Mouse (Mus musculus): ENCODE data around the gene Carns1. TPM values are rescaled to one million over a fixed set of nuclear protein-coding genes. Genes with fewer than 3 reads are reported as not detected.

Gene Carns1
- 10 to 100 TPM in 1 of 2 experiments, 1 to 10 TPM in 1; 1.8 to 16.2 TPM for polyA plus RNA-seq (2012; fragmentation: generic; extraction: Trizol)

GRCm38 (mm10) chr19:4175368-4175947 is at the start of gene Carns1:
Carns1 (minus strand) TSS chr19:4175479.

GRCm38 (mm10) chr19:4214071-4214770 is 38.9 kb upstream of the Carns1 start, which contains the start of the genes Clcf1 and AC109138.7:
Clcf1 (plus strand) TSS chr19:4214238.
AC109138.7 (plus strand) TSS chr19:4214357.

GRCm38 (mm10) chr19:4201291-4201909 is 26.1 kb upstream of the Carns1 start, which contains the start of gene Rad9a:
Rad9a (minus strand) TSS chr19:4201662.

GRCm38 (mm10) chr19:4191528-4192250 is 16.4 kb upstream of the Carns1 start, which contains the start of gene Ppp1ca:
Ppp1ca (plus strand) TSS chr19:4192065.

GRCm38 (mm10) chr19:4190831-4191334 is 15.6 kb upstream of the Carns1 start, which contains the start of gene Tbc1d10c:
Tbc1d10c (minus strand) TSS chr19:4191284.

DNA sequence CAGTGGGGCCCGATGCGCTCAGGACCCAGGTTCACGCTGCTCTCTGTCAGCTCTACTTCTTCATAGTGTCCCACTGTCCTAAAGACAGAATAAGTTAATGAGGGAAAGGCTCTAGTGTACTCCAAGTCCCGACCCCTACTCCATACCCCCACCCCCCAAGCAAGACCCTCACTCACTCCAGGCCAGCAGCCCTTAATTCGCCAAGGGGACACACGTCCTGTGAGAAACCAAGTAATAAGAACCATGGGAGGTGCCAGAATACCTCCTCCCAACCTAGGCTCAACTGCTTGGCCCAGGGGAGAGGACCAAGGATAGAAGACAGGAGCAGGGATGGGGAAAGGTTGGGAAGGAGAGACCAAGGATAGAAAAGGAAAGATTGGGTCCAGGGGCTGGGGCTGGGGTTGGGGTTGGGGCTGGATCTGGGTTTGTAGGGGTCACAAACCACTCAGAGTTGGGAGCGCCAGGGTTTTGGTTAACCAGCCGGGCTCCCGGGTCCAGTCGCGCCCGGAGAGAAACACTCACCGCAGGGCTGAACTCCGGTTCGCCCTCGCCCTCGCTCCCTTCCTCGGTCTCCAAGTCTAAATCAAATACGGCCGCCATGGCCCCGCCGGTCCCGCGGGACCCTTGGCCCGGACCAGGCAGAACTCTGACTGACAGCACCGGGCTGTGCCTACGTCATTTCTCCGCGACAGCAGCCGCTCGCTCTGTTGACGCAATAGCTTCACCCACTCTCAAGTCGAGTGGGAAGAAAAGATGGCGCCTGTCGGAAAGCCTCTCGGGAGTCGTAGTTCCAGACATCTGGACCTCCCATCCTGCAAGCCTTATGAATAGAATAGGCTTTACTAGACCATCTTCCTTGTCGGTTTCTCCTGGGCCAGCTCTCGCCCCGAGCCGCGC is 12.4 kb downstream of the Carns1 start, which contains the start of gene Rps6kb2:
TSS of gene Rps6kb2 (minus strand) at position 709 of the 897 bp plus-strand sequence.

DNA sequence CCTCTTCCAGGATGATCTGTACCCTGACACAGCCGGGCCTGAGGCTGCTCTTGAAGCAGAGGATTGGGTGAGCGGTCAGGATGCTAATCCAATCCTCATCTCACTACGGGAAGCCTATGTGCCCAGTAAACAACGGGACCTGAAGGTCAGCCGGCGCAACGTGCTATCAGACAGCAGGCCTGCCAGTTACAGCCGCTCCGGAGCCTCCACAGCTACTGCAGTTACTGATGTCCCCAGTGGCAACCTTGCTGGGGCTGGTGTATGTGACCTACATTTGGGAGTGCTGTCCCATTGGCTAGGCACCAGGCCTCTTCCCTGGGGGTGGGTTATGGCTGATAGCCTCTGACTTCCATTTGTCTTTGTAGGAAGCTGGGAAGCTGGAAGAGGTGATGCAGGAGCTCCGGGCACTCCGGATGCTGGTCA is 22.0 kb downstream of the Carns1 start, which contains the start of gene Ptprcap:
TSS of gene Ptprcap (plus strand) at position 373 of the 423 bp plus-strand sequence.

GRCm38 (mm10) chr19:4148491-4148806 is 26.8 kb downstream of the Carns1 start, which contains the start of gene Coro1b:
Coro1b (plus strand) TSS chr19:4148619.

DNA sequence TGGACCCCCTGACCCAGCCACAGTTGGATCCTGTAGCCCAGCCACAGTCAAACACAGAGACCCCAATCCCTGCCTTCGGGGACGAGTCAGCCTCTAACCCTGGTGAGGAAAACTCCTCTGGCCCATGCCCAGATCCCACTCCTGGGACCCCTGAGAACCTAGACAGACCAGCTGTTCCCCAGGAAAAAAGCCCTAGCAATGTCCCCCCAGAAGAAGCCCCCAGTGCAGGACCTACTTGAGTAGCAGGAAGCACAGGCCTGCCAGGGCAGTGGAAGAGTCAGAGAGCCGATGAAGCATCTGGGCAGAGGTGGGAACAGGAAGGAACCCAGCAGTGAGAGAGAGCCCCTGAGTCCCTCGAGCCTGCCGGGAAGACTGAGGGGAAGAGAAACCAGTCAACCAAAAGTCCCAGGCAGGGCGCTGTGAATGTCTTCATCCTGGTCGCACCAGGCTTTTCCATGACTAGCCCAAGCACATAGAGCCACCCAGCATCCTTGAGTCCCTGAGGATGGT is 31.5 kb downstream of the Carns1 start, which contains the start of gene Cabp4:
TSS of gene Cabp4 (minus strand) at position 275 of the 510 bp plus-strand sequence.

DNA sequence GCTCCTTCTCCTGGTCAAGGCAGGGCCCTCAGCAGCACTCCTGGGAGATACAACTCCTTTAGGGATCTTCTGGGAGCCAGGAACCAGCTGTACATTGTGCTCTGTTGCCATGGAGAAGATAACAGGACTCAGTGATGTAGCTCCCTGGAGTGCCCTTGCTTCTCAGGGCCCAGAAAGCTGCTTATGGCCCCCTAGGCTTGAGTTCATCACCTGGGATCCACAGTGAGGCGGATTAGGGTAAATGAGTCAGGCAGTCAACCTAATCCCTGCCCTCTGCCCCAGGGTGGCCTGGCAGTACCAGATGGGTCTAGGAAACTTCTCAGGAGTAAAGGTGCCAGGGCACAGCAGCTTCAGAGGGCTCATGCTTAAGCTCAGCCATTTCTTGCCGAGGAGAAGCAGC is 35.8 kb downstream of the Carns1 start, which contains the start of gene Gpr152:
TSS of gene Gpr152 (plus strand) at position 342 of the 400 bp plus-strand sequence.

DNA sequence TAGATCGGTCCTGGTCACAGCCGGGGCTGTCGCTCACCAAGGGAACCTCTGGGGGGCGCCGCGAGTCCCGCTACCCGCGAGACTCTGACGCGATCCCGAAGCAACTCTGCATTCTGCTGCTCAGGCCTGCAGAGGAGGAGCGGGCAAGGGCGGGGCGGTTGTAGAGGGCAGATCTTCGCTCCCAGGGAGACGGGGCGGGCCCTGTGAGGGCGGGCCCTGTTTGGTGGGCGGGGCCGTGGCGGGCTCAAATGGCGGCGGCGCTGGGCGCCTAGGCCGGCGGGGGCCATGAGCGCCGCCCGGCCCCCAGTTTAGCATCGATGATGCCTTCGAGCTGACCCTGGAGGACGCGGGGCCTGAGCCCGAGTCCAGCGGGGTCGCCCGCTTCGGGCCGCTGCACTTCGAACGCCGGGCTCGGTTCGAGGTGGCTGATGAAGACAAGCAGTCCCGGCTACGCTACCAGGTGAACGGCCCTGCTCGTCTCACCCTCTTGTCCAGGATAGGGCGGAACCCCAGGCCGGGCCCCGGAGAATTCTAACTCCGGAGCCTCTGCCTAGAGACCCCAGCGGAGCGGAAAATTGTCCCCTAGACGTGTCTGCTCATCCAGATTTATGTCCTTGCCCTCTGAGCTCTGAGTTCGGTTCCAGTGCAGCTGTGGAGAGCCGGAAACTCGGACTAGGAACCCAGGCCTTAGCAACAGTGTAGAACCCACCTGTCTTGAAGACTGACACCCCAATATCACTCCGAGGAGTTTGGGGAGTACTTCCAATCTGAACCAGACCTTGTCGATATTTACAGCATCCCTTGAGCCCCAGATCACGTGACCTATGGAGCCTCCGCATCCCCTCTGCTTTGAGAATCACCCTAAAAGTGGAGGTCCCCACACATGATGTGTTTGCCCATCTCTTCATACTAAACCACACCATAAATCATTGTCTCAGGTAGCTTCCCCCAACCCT is 49.3 kb downstream of the Carns1 start, which contains the start of gene Aip:
TSS of gene Aip (minus strand) at position 118 of the 956 bp plus-strand sequence.

Other genes with a start within 250 kb of the Carns1 start
- gene Aldh3b1, start 245.7 kb downstream of the Carns1 start, polyA plus RNA-seq (2012; fragmentation: generic; extraction: Trizol), result 1 to 10 TPM; 2.7 to 8.3 TPM
- gene Unc93b1, start 240.3 kb downstream of the Carns1 start, polyA plus RNA-seq (2012; fragmentation: generic; extraction: Trizol), result under 1 TPM; 0.01 to 0.08 TPM
- gene Aldh3b3, start 216.8 kb downstream of the Carns1 start, polyA plus RNA-seq (2012; fragmentation: generic; extraction: Trizol), result under 1 TPM in 1 of 2 experiments, not detected in 1; 0.01 TPM
- gene Aldh3b2, start 203.2 kb downstream of the Carns1 start, polyA plus RNA-seq (2012; fragmentation: generic; extraction: Trizol), result not detected
- gene Acy3, start 188.9 kb downstream of the Carns1 start, polyA plus RNA-seq (2012; fragmentation: generic; extraction: Trizol), result 10 to 100 TPM in 1 of 2 experiments, 1 to 10 TPM in 1; 7.4 to 28.3 TPM
- under 1 TPM in 1 of 2 experiments, not detected in 1; 0.05 TPM for gene Tbx10, start 182.7 kb downstream of the Carns1 start, polyA plus RNA-seq (2012; fragmentation: generic; extraction: Trizol)
- gene Nudt8, start 174.9 kb downstream of the Carns1 start, polyA plus RNA-seq (2012; fragmentation: generic; extraction: Trizol), result 10 to 100 TPM; 41.3 to 59.9 TPM
- 1 to 10 TPM in 1 of 2 experiments, under 1 TPM in 1; 0.19 to 1.4 TPM for gene Gm49405, start 174.9 kb downstream of the Carns1 start, polyA plus RNA-seq (2012; fragmentation: generic; extraction: Trizol)
- gene Doc2g, start 172.2 kb downstream of the Carns1 start, polyA plus RNA-seq (2012; fragmentation: generic; extraction: Trizol), result 1 to 10 TPM in 1 of 2 experiments, under 1 TPM in 1; 0.41 to 4.0 TPM
- 100 to 1,000 TPM; 253 to 401 TPM for gene Ndufv1, start 162.7 kb downstream of the Carns1 start, polyA plus RNA-seq (2012; fragmentation: generic; extraction: Trizol)
- gene Gstp1, start 137.5 kb downstream of the Carns1 start, polyA plus RNA-seq (2012; fragmentation: generic; extraction: Trizol), result 1,000 to 10,000 TPM in 1 of 2 experiments, 100 to 1,000 TPM in 1; 849 to 1,247 TPM
- gene Gstp2, start 129.5 kb downstream of the Carns1 start, polyA plus RNA-seq (2012; fragmentation: generic; extraction: Trizol), result 10 to 100 TPM in 1 of 2 experiments, 1 to 10 TPM in 1; 1.8 to 13.9 TPM
- gene Gstp3, start 115.9 kb downstream of the Carns1 start, polyA plus RNA-seq (2012; fragmentation: generic; extraction: Trizol), result under 1 TPM; 0.15 to 0.18 TPM
- not detected for gene Cabp2, start 93.9 kb downstream of the Carns1 start, polyA plus RNA-seq (2012; fragmentation: generic; extraction: Trizol)
- 100 to 1,000 TPM in 1 of 2 experiments, 10 to 100 TPM in 1; 86.0 to 148 TPM for gene Cdk2ap2, start 78.3 kb downstream of the Carns1 start, polyA plus RNA-seq (2012; fragmentation: generic; extraction: Trizol)
- 10 to 100 TPM; 48.2 to 61.6 TPM for gene Pitpnm1, start 75.5 kb downstream of the Carns1 start, polyA plus RNA-seq (2012; fragmentation: generic; extraction: Trizol)
- 100 to 1,000 TPM; 201 to 241 TPM for gene Aip, start 49.6 kb downstream of the Carns1 start, polyA plus RNA-seq (2012; fragmentation: generic; extraction: Trizol)
- gene Gpr152, start 35.7 kb downstream of the Carns1 start, polyA plus RNA-seq (2012; fragmentation: generic; extraction: Trizol), result under 1 TPM in 1 of 2 experiments, not detected in 1; 0.09 TPM
- gene Cabp4, start 31.4 kb downstream of the Carns1 start, polyA plus RNA-seq (2012; fragmentation: generic; extraction: Trizol), result under 1 TPM; 0.14 to 0.38 TPM
- 100 to 1,000 TPM; 256 to 440 TPM for gene Coro1b, start 26.9 kb downstream of the Carns1 start, polyA plus RNA-seq (2012; fragmentation: generic; extraction: Trizol)
- 1 to 10 TPM; 6.5 to 9.5 TPM for gene Ptprcap, start 21.9 kb downstream of the Carns1 start, polyA plus RNA-seq (2012; fragmentation: generic; extraction: Trizol)
- 10 to 100 TPM; 28.6 to 29.9 TPM for gene Rps6kb2, start 12.1 kb downstream of the Carns1 start, polyA plus RNA-seq (2012; fragmentation: generic; extraction: Trizol)
- gene Tbc1d10c, start 15.8 kb upstream of the Carns1 start, polyA plus RNA-seq (2012; fragmentation: generic; extraction: Trizol), result 1 to 10 TPM in 1 of 2 experiments, under 1 TPM in 1; 0.63 to 1.7 TPM
- gene Ppp1ca, start 16.6 kb upstream of the Carns1 start, polyA plus RNA-seq (2012; fragmentation: generic; extraction: Trizol), result 1,000 to 10,000 TPM in 1 of 2 experiments, 100 to 1,000 TPM in 1; 727 to 1,261 TPM
- 10 to 100 TPM; 25.1 to 36.1 TPM for gene Rad9a, start 26.2 kb upstream of the Carns1 start, polyA plus RNA-seq (2012; fragmentation: generic; extraction: Trizol)
- 10 to 100 TPM in 1 of 2 experiments, 1 to 10 TPM in 1; 7.5 to 24.4 TPM for gene Clcf1, start 38.8 kb upstream of the Carns1 start, polyA plus RNA-seq (2012; fragmentation: generic; extraction: Trizol)
- 1 to 10 TPM in 1 of 2 experiments, not detected in 1; 3.9 TPM for gene AC109138.7, start 38.9 kb upstream of the Carns1 start, polyA plus RNA-seq (2012; fragmentation: generic; extraction: Trizol)
- gene Pold4, start 56.4 kb upstream of the Carns1 start, polyA plus RNA-seq (2012; fragmentation: generic; extraction: Trizol), result 100 to 1,000 TPM; 131 to 165 TPM
- 10 to 100 TPM in 1 of 2 experiments, 1 to 10 TPM in 1; 7.4 to 30.3 TPM for gene Ssh3, start 93.7 kb upstream of the Carns1 start, polyA plus RNA-seq (2012; fragmentation: generic; extraction: Trizol)
- 1 to 10 TPM in 1 of 2 experiments, under 1 TPM in 1; 0.77 to 4.5 TPM for gene Ankrd13d, start 107.7 kb upstream of the Carns1 start, polyA plus RNA-seq (2012; fragmentation: generic; extraction: Trizol)
- 10 to 100 TPM; 37.7 to 44.4 TPM for gene Grk2, start 130.7 kb upstream of the Carns1 start, polyA plus RNA-seq (2012; fragmentation: generic; extraction: Trizol)
- 10 to 100 TPM in 1 of 2 experiments, 1 to 10 TPM in 1; 3.2 to 33.4 TPM for gene Kdm2a, start 222.8 kb upstream of the Carns1 start, polyA plus RNA-seq (2012; fragmentation: generic; extraction: Trizol)

All from C3H10T1/2 (cell line).